Comparison of ENCODE assay signal across 22 mouse cellular contexts in genomic region chr10:62420399-62420798, GRCm38 (mm10). TPM values are rescaled to one million over a fixed set of nuclear protein-coding genes. Genes with fewer than 3 reads are reported as not detected.
DNase-seq lines count a peak whose midpoint lies in the region; ATAC-seq and TF ChIP-seq lines count a peak whose summit lies in the region.
"Had no signal": no experiment of that assay in that cellular context is flagged by ENCODE, and none has a peak within 500 bp of the region (broad histone marks: within the 10 kb centered on the region; RNA-seq: fewer than 3 reads in every experiment).

No protein-coding gene starts in this region.

- intact Hi-C loops in heart, postnatal 25 days (cut with DNase I) = no loop called here

- no peaks in the 10 kb centered on the region for H3K9me3 ChIP-seq in heart, embryonic 11.5 days (replicated peaks; ENCODE audit: control insufficient read depth, low read length)
- H3K9me3 ChIP-seq in lung, embryonic 15.5 days = no peaks in the 10 kb centered on the region
- no peaks in the 10 kb centered on the region for H3K9me3 ChIP-seq in intestine, embryonic 16.5 days (ENCODE audit: control insufficient read depth, low read length)
- H3K9me3 ChIP-seq in stomach, embryonic 16.5 days (replicated peaks; ENCODE audit: control insufficient read depth, low read length) = no peaks in the 10 kb centered on the region
- no peaks in the 10 kb centered on the region for H3K9me3 ChIP-seq in midbrain, embryonic 15.5 days
- H3K9me3 ChIP-seq in hindbrain, postnatal 0 days (ENCODE audit: low read length) = no peaks in the 10 kb centered on the region
- H3K9me3 ChIP-seq: forebrain, embryonic 12.5 days; limb, embryonic 13.5 days; midbrain, embryonic 12.5 days had no signal

- H3K9ac ChIP-seq in heart, embryonic 11.5 days (ENCODE audit: low read depth, low read length) = no peak overlapping the region
- H3K9ac ChIP-seq in lung, embryonic 15.5 days = no peak overlapping the region
- H3K9ac ChIP-seq in intestine, embryonic 16.5 days (ENCODE audit: low read depth, low read length) = peak overlapping the region; percentile 59
- H3K9ac ChIP-seq in stomach, embryonic 16.5 days (ENCODE audit: low read length) = no peak overlapping the region; the same call in 1 of the 2 replicates
- H3K9ac ChIP-seq in midbrain, embryonic 15.5 days = no peak overlapping the region
- no peak overlapping the region for H3K9ac ChIP-seq in hindbrain, postnatal 0 days (replicated peaks; ENCODE audit: low read length)
- H3K9ac ChIP-seq: forebrain, embryonic 12.5 days; hindbrain, embryonic 14.5 days; limb, embryonic 13.5 days; midbrain, embryonic 12.5 days had no signal

- peak overlapping the region; percentile 74 for H3K27ac ChIP-seq in heart, embryonic 11.5 days (ENCODE audit: low read depth, low read length)
- H3K27ac ChIP-seq in lung, embryonic 15.5 days = peak overlapping the region; percentile 57
- H3K27ac ChIP-seq in intestine, embryonic 16.5 days (ENCODE audit: low read length) = peak overlapping the region; percentile 72
- peak overlapping the region; percentile 39 for H3K27ac ChIP-seq in stomach, embryonic 16.5 days (ENCODE audit: low read length)
- no peak overlapping the region for H3K27ac ChIP-seq in midbrain, embryonic 15.5 days
- no peak overlapping the region for H3K27ac ChIP-seq in hindbrain, postnatal 0 days
- H3K27ac ChIP-seq: forebrain, embryonic 12.5 days; hindbrain, embryonic 14.5 days; limb, embryonic 13.5 days; midbrain, embryonic 12.5 days had no signal

- H3K4me1 ChIP-seq in heart, embryonic 11.5 days (ENCODE audit: control insufficient read depth, insufficient read depth, low read length) = peaks cover 5% of the 10 kb centered on the region
- H3K4me1 ChIP-seq in lung, embryonic 15.5 days = peaks cover 6% of the 10 kb centered on the region; the same call in 1 of the 2 replicates
- H3K4me1 ChIP-seq in intestine, embryonic 16.5 days (ENCODE audit: control insufficient read depth, insufficient read depth, low read length) = peaks cover 21% of the 10 kb centered on the region
- peaks cover under 1% of the 10 kb centered on the region; the same call in 1 of the 2 replicates for H3K4me1 ChIP-seq in stomach, embryonic 16.5 days (ENCODE audit: control insufficient read depth, insufficient read depth, low read length)
- H3K4me1 ChIP-seq in midbrain, embryonic 15.5 days = no peaks in the 10 kb centered on the region
- no peaks in the 10 kb centered on the region for H3K4me1 ChIP-seq in hindbrain, postnatal 0 days (ENCODE audit: insufficient read depth, low read length)
- H3K4me1 ChIP-seq: midbrain, embryonic 12.5 days had no signal

- no peak for TF ChIP-seq CTCF in hindbrain, postnatal 0 days (IDR thresholded peaks at IDR 0.05; ENCODE audit: low read depth)

- no peaks in the 10 kb centered on the region for H3K36me3 ChIP-seq in heart, embryonic 11.5 days (ENCODE audit: control insufficient read depth, insufficient read depth, low read length)
- no peaks in the 10 kb centered on the region for H3K36me3 ChIP-seq in lung, embryonic 15.5 days
- H3K36me3 ChIP-seq in intestine, embryonic 16.5 days (ENCODE audit: control insufficient read depth, insufficient read depth, low read length) = no peaks in the 10 kb centered on the region
- no peaks in the 10 kb centered on the region for H3K36me3 ChIP-seq in stomach, embryonic 16.5 days (ENCODE audit: control insufficient read depth, insufficient read depth, low read length)
- H3K36me3 ChIP-seq in midbrain, embryonic 15.5 days (replicated peaks) = no peaks in the 10 kb centered on the region
- H3K36me3 ChIP-seq in hindbrain, postnatal 0 days (ENCODE audit: insufficient read depth, low read length) = no peaks in the 10 kb centered on the region
- H3K36me3 ChIP-seq: forebrain, embryonic 12.5 days; limb, embryonic 13.5 days; midbrain, embryonic 12.5 days had no signal

- H3K27me3 ChIP-seq in heart, embryonic 11.5 days (ENCODE audit: control insufficient read depth, insufficient read depth, low read length) = no peaks in the 10 kb centered on the region
- H3K27me3 ChIP-seq in lung, embryonic 15.5 days = no peaks in the 10 kb centered on the region
- no peaks in the 10 kb centered on the region for H3K27me3 ChIP-seq in intestine, embryonic 16.5 days (replicated peaks; ENCODE audit: control insufficient read depth, insufficient read depth, low read length)
- no peaks in the 10 kb centered on the region for H3K27me3 ChIP-seq in stomach, embryonic 16.5 days (ENCODE audit: control insufficient read depth, insufficient read depth, low read length)
- no peaks in the 10 kb centered on the region for H3K27me3 ChIP-seq in midbrain, embryonic 15.5 days (replicated peaks)
- no peaks in the 10 kb centered on the region for H3K27me3 ChIP-seq in hindbrain, postnatal 0 days (ENCODE audit: insufficient read depth, low read length)
- H3K27me3 ChIP-seq: forebrain, embryonic 12.5 days; limb, embryonic 13.5 days had no signal

- no peak for DNase-seq in heart, postnatal 25 days (ENCODE audit: low spot score)
- DNase-seq in lung, postnatal 14 days = no peak
- no peak for DNase-seq in hindbrain, postnatal 0 days (ENCODE audit: low spot score)
- DNase-seq: adrenal gland, postnatal 14 days; cerebellum, adult 11-12 months; cerebellum, postnatal 25 days; gastrocnemius, postnatal 25 days; kidney, adult 8-10 months; kidney, postnatal 25 days; right cerebral cortex, postnatal 14 days; thymus, adult 18-20 months had no signal

- H3K4me2 ChIP-seq in heart, embryonic 11.5 days = no peak overlapping the region
- no peak overlapping the region for H3K4me2 ChIP-seq in lung, embryonic 15.5 days
- peak overlapping the region; percentile 44 for H3K4me2 ChIP-seq in intestine, embryonic 16.5 days (ENCODE audit: low read depth, low read length)
- H3K4me2 ChIP-seq in stomach, embryonic 16.5 days (ENCODE audit: low read depth, low read length) = 0 out of 2 replicates have a peak overlapping the region, but pooled peaks have one; percentile 31
- no peak overlapping the region for H3K4me2 ChIP-seq in midbrain, embryonic 15.5 days
- no peak overlapping the region for H3K4me2 ChIP-seq in hindbrain, postnatal 0 days (ENCODE audit: low read depth, low read length)
- H3K4me2 ChIP-seq: forebrain, embryonic 12.5 days; hindbrain, embryonic 14.5 days; limb, embryonic 13.5 days; midbrain, embryonic 12.5 days had no signal

- WGBS in heart, embryonic 11.5 days (ENCODE audit: insufficient replicate concordance) = 62% methylated on average over 6 of the region's 6 CpGs
- 45% methylated on average over 6 of the region's 6 CpGs for WGBS in lung, embryonic 15.5 days
- WGBS in intestine, embryonic 16.5 days = 45% methylated on average over 6 of the region's 6 CpGs
- 44% methylated on average over 6 of the region's 6 CpGs for WGBS in stomach, embryonic 16.5 days
- WGBS in midbrain, embryonic 15.5 days = 76% methylated on average over 6 of the region's 6 CpGs
- WGBS in hindbrain, postnatal 0 days = 77% methylated on average over 6 of the region's 6 CpGs

- H3K4me3 ChIP-seq in heart, embryonic 11.5 days (ENCODE audit: low read depth, low read length) = no peak overlapping the region
- H3K4me3 ChIP-seq in lung, embryonic 15.5 days = no peak overlapping the region
- H3K4me3 ChIP-seq in intestine, embryonic 16.5 days (ENCODE audit: low read length) = peak overlapping the region; percentile 45
- H3K4me3 ChIP-seq in stomach, embryonic 16.5 days (replicated peaks; ENCODE audit: low read length) = no peak overlapping the region
- H3K4me3 ChIP-seq in midbrain, embryonic 15.5 days = no peak overlapping the region
- no peak overlapping the region for H3K4me3 ChIP-seq in hindbrain, postnatal 0 days (ENCODE audit: low read length)
- H3K4me3 ChIP-seq: forebrain, embryonic 12.5 days; limb, embryonic 13.5 days; midbrain, embryonic 12.5 days had no signal

- ATAC-seq in heart, embryonic 11.5 days (replicated peaks; ENCODE audit: insufficient number of reproducible peaks, low FRiP score, low TSS enrichment) = no peak
- no peak for ATAC-seq in lung, embryonic 15.5 days (ENCODE audit: borderline replicate concordance, extremely low read depth, low FRiP score, low TSS enrichment)
- ATAC-seq in intestine, embryonic 16.5 days = no peak
- no peak for ATAC-seq in stomach, embryonic 16.5 days (ENCODE audit: insufficient read depth, low FRiP score)
- ATAC-seq in midbrain, embryonic 15.5 days (replicated peaks) = no peak
- ATAC-seq in hindbrain, postnatal 0 days = no peak
- ATAC-seq: activated CD4-positive, CD25-positive, alpha-beta regulatory T cell, adult 4 months had no signal

RNA-seq across cellular contexts. Expression of gene Hkdc1, which starts 1.9 kb away (rescaled TPM):
- polyA plus RNA-seq in heart, embryonic 11.5 days (2014; fragmentation: Nextera tagmentation; extraction: Ambion mirVana) = 0.49 and 0.57 TPM in 2 replicates
- total RNA-seq in heart, postnatal 25 days (2021) = not detected
- polyA plus RNA-seq in lung, embryonic 15.5 days (2015; fragmentation: Nextera tagmentation; extraction: Ambion mirVana) = 2.8 and 3.3 TPM in 2 replicates
- polyA plus RNA-seq in intestine, embryonic 16.5 days (2015; fragmentation: Nextera tagmentation; extraction: Ambion mirVana) = 45.8 and 56.1 TPM in 2 replicates
- 15.6 and 17.4 TPM in 2 replicates for polyA plus RNA-seq in stomach, embryonic 16.5 days (2015; fragmentation: Nextera tagmentation; extraction: Ambion mirVana)
- 0.27 and 0.35 TPM in 2 replicates for polyA plus RNA-seq in midbrain, embryonic 15.5 days (2015; fragmentation: Nextera tagmentation; extraction: Ambion mirVana)
- 2.1 and 2.5 TPM in 2 replicates for total RNA-seq in hindbrain, postnatal 0 days (2014; rRNA removed)
- 0.82 and 1.1 TPM in 2 replicates for polyA plus RNA-seq in hindbrain, postnatal 0 days (2015; fragmentation: Nextera tagmentation; extraction: Ambion mirVana)
- total RNA-seq: adrenal gland, postnatal 14 days; CH12.LX had no signal

RNA-seq across cellular contexts. Expression of gene 4930507D05Rik, which starts 28.9 kb away (rescaled TPM):
- 0.54 and 1.0 TPM in 2 replicates for polyA plus RNA-seq in heart, embryonic 11.5 days (2014; fragmentation: Nextera tagmentation; extraction: Ambion mirVana)
- under 1 TPM; 0.22 to 0.26 TPM for total RNA-seq in heart, postnatal 25 days (2021)
- 0.46 and 0.55 TPM in 2 replicates for polyA plus RNA-seq in lung, embryonic 15.5 days (2015; fragmentation: Nextera tagmentation; extraction: Ambion mirVana)
- polyA plus RNA-seq in intestine, embryonic 16.5 days (2015; fragmentation: Nextera tagmentation; extraction: Ambion mirVana) = 0.17 and 0.45 TPM in 2 replicates
- polyA plus RNA-seq in stomach, embryonic 16.5 days (2015; fragmentation: Nextera tagmentation; extraction: Ambion mirVana) = 0.27 TPM in 1 of 2 replicates, not detected in the other
- 1.2 and 1.5 TPM in 2 replicates for polyA plus RNA-seq in midbrain, embryonic 15.5 days (2015; fragmentation: Nextera tagmentation; extraction: Ambion mirVana)
- 1.9 and 2.4 TPM in 2 replicates for total RNA-seq in hindbrain, postnatal 0 days (2014; rRNA removed)
- polyA plus RNA-seq in hindbrain, postnatal 0 days (2015; fragmentation: Nextera tagmentation; extraction: Ambion mirVana) = 1.0 and 1.5 TPM in 2 replicates
- total RNA-seq: gastrocnemius, postnatal 25 days had no signal
- polyA plus RNA-seq: activated CD4-positive, CD25-positive, alpha-beta regulatory T cell, adult 4 months had no signal

RNA-seq across cellular contexts. Expression of gene Supv3l1, which starts 29.1 kb away (rescaled TPM):
- 31.9 and 32.5 TPM in 2 replicates for polyA plus RNA-seq in heart, embryonic 11.5 days (2014; fragmentation: Nextera tagmentation; extraction: Ambion mirVana)
- total RNA-seq in heart, postnatal 25 days (2021) = 10 to 100 TPM; 38.5 to 39.3 TPM
- 26.0 and 27.0 TPM in 2 replicates for polyA plus RNA-seq in lung, embryonic 15.5 days (2015; fragmentation: Nextera tagmentation; extraction: Ambion mirVana)
- polyA plus RNA-seq in intestine, embryonic 16.5 days (2015; fragmentation: Nextera tagmentation; extraction: Ambion mirVana) = 29.3 and 33.2 TPM in 2 replicates
- polyA plus RNA-seq in stomach, embryonic 16.5 days (2015; fragmentation: Nextera tagmentation; extraction: Ambion mirVana) = 23.9 and 26.1 TPM in 2 replicates
- 19.8 and 21.1 TPM in 2 replicates for polyA plus RNA-seq in midbrain, embryonic 15.5 days (2015; fragmentation: Nextera tagmentation; extraction: Ambion mirVana)
- total RNA-seq in hindbrain, postnatal 0 days (2014; rRNA removed) = 24.8 and 25.8 TPM in 2 replicates
- polyA plus RNA-seq in hindbrain, postnatal 0 days (2015; fragmentation: Nextera tagmentation; extraction: Ambion mirVana) = 15.8 and 16.7 TPM in 2 replicates

RNA-seq across cellular contexts. Expression of gene Hk1, which starts 40.7 kb away (rescaled TPM):
- polyA plus RNA-seq in heart, embryonic 11.5 days (2014; fragmentation: Nextera tagmentation; extraction: Ambion mirVana) = 97.0 and 157 TPM in 2 replicates
- total RNA-seq in heart, postnatal 25 days (2021) = 100 to 1,000 TPM; 123 to 142 TPM
- 35.1 and 39.9 TPM in 2 replicates for polyA plus RNA-seq in lung, embryonic 15.5 days (2015; fragmentation: Nextera tagmentation; extraction: Ambion mirVana)
- polyA plus RNA-seq in intestine, embryonic 16.5 days (2015; fragmentation: Nextera tagmentation; extraction: Ambion mirVana) = 25.5 and 27.6 TPM in 2 replicates
- polyA plus RNA-seq in stomach, embryonic 16.5 days (2015; fragmentation: Nextera tagmentation; extraction: Ambion mirVana) = 55.0 and 67.0 TPM in 2 replicates
- 126 and 135 TPM in 2 replicates for polyA plus RNA-seq in midbrain, embryonic 15.5 days (2015; fragmentation: Nextera tagmentation; extraction: Ambion mirVana)
- 87.7 and 99.6 TPM in 2 replicates for total RNA-seq in hindbrain, postnatal 0 days (2014; rRNA removed)
- 140 and 144 TPM in 2 replicates for polyA plus RNA-seq in hindbrain, postnatal 0 days (2015; fragmentation: Nextera tagmentation; extraction: Ambion mirVana)

Comparison
In these comparisons a context has a peak if more than half of its experiments do, and no peak if none do; other contexts are left out.
1. H3K27ac ChIP-seq: peak in heart, embryonic 11.5 days (single experiment), lung, embryonic 15.5 days (single experiment), intestine, embryonic 16.5 days (single experiment) and stomach, embryonic 16.5 days (single experiment); none in midbrain, embryonic 15.5 days (single experiment) and hindbrain, postnatal 0 days (single experiment).
2. H3K4me2 ChIP-seq: peak in intestine, embryonic 16.5 days (single experiment) and stomach, embryonic 16.5 days (single experiment); none in heart, embryonic 11.5 days (single experiment), lung, embryonic 15.5 days (single experiment), midbrain, embryonic 15.5 days (single experiment) and hindbrain, postnatal 0 days (single experiment).